Mouse (Mus musculus): ENCODE results near the gene Frem1. TPM values are rescaled to one million over a fixed set of nuclear protein-coding genes. Genes with fewer than 3 reads are reported as not detected.

Gene Frem1
- polyA plus RNA-seq, 1 experiment from 2014 or later: 2.2 TPM

- H3K27ac ChIP-seq (ENCODE audit: low read depth, low read length): no peak overlapping the region
- H3K9me3 ChIP-seq (ENCODE audit: control insufficient read depth, low read length): no peaks in the 10 kb centered on the region
- no peak for ATAC-seq
- H3K4me1 ChIP-seq (ENCODE audit: control insufficient read depth, insufficient read depth, low read depth, low read length): no peaks in the 10 kb centered on the region
- H3K9ac ChIP-seq (ENCODE audit: low read depth, low read length): no peak overlapping the region
- no peaks in the 10 kb centered on the region for H3K36me3 ChIP-seq (ENCODE audit: control insufficient read depth, insufficient read depth, low read length)
- H3K27me3 ChIP-seq (replicated peaks; ENCODE audit: control insufficient read depth, insufficient read depth, low read length): no peaks in the 10 kb centered on the region
- 78% methylated on average over 2 of the region's 2 CpGs for WGBS
- H3K4me2 ChIP-seq (ENCODE audit: low read length): no peak overlapping the region
- no peak overlapping the region for H3K4me3 ChIP-seq (ENCODE audit: low read length)
These were observed 175.5 kb downstream of the Frem1 start for GRCm38 (mm10) chr4:82876656-82877055.

DNA sequence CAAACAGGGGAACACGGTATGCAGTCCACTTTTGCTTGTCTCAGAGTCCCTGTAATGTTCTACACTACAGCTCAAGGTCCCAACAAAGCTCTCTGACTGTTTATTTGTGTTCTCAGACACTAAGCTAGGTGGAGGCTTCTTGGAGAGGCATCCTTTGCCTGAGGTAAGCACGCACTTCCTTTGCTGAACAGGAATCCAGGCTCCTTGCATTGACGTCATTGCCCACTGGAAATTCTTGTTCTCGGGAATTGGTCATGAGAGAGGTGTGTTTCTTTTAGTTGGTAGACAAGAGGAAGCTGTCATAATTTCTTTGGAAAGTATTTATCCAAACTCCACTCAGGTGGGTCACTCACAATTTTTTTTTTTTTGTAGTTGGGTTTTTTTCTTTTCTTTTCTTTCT is 176.6 kb downstream of the Frem1 start:
- no peak overlapping the region for H3K9ac ChIP-seq (ENCODE audit: low read depth, low read length)
- no peak overlapping the region for H3K4me3 ChIP-seq (ENCODE audit: low read length)
- H3K9me3 ChIP-seq (ENCODE audit: control insufficient read depth, low read length): no peaks in the 10 kb centered on the region
- no peak for ATAC-seq
- WGBS: 81% methylated on average over 4 of the region's 4 CpGs
- no peak overlapping the region for H3K27ac ChIP-seq (ENCODE audit: low read depth, low read length)
- no peak overlapping the region for H3K4me2 ChIP-seq (ENCODE audit: low read length)
- H3K27me3 ChIP-seq (replicated peaks; ENCODE audit: control insufficient read depth, insufficient read depth, low read length): no peaks in the 10 kb centered on the region
- no peaks in the 10 kb centered on the region for H3K36me3 ChIP-seq (ENCODE audit: control insufficient read depth, insufficient read depth, low read length)
- H3K4me1 ChIP-seq (ENCODE audit: control insufficient read depth, insufficient read depth, low read depth, low read length): no peaks in the 10 kb centered on the region

- no peak overlapping the region for H3K4me3 ChIP-seq (ENCODE audit: low read length)
- H3K27me3 ChIP-seq (replicated peaks; ENCODE audit: control insufficient read depth, insufficient read depth, low read length): no peaks in the 10 kb centered on the region
- H3K4me2 ChIP-seq (ENCODE audit: low read length): no peak overlapping the region
- H3K36me3 ChIP-seq (ENCODE audit: control insufficient read depth, insufficient read depth, low read length): no peaks in the 10 kb centered on the region
- H3K4me1 ChIP-seq (ENCODE audit: control insufficient read depth, insufficient read depth, low read depth, low read length): no peaks in the 10 kb centered on the region
- H3K27ac ChIP-seq (ENCODE audit: low read depth, low read length): no peak overlapping the region
- H3K9me3 ChIP-seq (ENCODE audit: control insufficient read depth, low read length): no peaks in the 10 kb centered on the region; the same call in 1 of the 2 replicates
- no peak overlapping the region for H3K9ac ChIP-seq (ENCODE audit: low read depth, low read length)
- 72% methylated on average over 4 of the region's 4 CpGs for whole genome bisulfite sequencing
- no peak for ATAC-seq
These were observed 177.3 kb downstream of the Frem1 start for GRCm38 (mm10) chr4:82874791-82875190.

GRCm38 (mm10) chr4:82872548-82872947 is 179.6 kb downstream of the Frem1 start:
- WGBS: 78% methylated on average over 4 of the region's 4 CpGs
- Histone ChIP-seq H3K36me3 (ENCODE audit: control insufficient read depth, insufficient read depth, low read length) (no peaks in the 10 kb centered on the region), H3K9me3 (ENCODE audit: control insufficient read depth, low read length) (no peaks in the 10 kb centered on the region; the same call in 1 of the 2 replicates), H3K9ac (ENCODE audit: low read depth, low read length) (no peak overlapping the region), H3K4me2 (ENCODE audit: low read length) (no peak overlapping the region), H3K4me3 (ENCODE audit: low read length) (no peak overlapping the region), H3K4me1 (ENCODE audit: control insufficient read depth, insufficient read depth, low read depth, low read length) (no peaks in the 10 kb centered on the region), H3K27me3 (replicated peaks; ENCODE audit: control insufficient read depth, insufficient read depth, low read length) (no peaks in the 10 kb centered on the region), H3K27ac (ENCODE audit: low read depth, low read length) (no peak overlapping the region)
- no peak for ATAC-seq

DNA sequence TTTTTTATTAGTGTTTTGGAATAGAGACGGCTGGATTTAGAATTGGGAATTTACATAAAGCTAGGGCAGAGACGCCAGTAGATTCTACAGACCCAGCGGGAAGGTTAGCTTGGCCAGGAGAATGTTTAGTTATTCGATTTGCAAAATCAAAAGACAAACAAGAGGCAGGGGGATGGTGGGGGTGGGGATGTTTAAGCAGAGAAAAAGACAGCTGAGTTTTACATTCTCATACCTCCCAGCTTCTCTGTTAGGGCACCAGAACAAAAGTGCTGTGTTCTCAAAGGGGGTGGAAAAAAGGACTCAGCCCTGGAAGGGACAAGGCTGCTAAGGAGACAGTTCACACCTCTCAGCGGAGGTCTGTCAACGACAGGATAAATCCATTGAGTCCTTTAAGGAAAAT is 180.0 kb downstream of the Frem1 start:
- 24% methylated on average over 6 of the region's 6 CpGs for WGBS
- no peaks in the 10 kb centered on the region for H3K27me3 ChIP-seq (replicated peaks; ENCODE audit: control insufficient read depth, insufficient read depth, low read length)

GRCm38 (mm10) chr4:82870931-82871330 is 181.2 kb downstream of the Frem1 start:
- H3K9ac ChIP-seq (ENCODE audit: low read depth, low read length): no peak overlapping the region
- H3K4me2 ChIP-seq (ENCODE audit: low read length): no peak overlapping the region
- ATAC-seq: no peak
- WGBS: 85% methylated on average over 6 of the region's 6 CpGs
- no peaks in the 10 kb centered on the region for H3K27me3 ChIP-seq (replicated peaks; ENCODE audit: control insufficient read depth, insufficient read depth, low read length)
- no peaks in the 10 kb centered on the region; the same call in 1 of the 2 replicates for H3K9me3 ChIP-seq (ENCODE audit: control insufficient read depth, low read length)
- no peak overlapping the region for H3K27ac ChIP-seq (ENCODE audit: low read depth, low read length)
- H3K4me1 ChIP-seq (ENCODE audit: control insufficient read depth, insufficient read depth, low read depth, low read length): no peaks in the 10 kb centered on the region
- H3K36me3 ChIP-seq (ENCODE audit: control insufficient read depth, insufficient read depth, low read length): no peaks in the 10 kb centered on the region
- no peak overlapping the region for H3K4me3 ChIP-seq (ENCODE audit: low read length)

More for the DNA sequence above, 180.0 kb downstream of the Frem1 start:
- no peaks in the 10 kb centered on the region; the same call in 1 of the 2 replicates for H3K9me3 ChIP-seq (ENCODE audit: control insufficient read depth, low read length)
- H3K4me3 ChIP-seq (ENCODE audit: low read length): no peak overlapping the region
- H3K36me3 ChIP-seq (ENCODE audit: control insufficient read depth, insufficient read depth, low read length): no peaks in the 10 kb centered on the region
- H3K4me2 ChIP-seq (ENCODE audit: low read length): no peak overlapping the region
- no peak overlapping the region for H3K9ac ChIP-seq (ENCODE audit: low read depth, low read length)
- no peak for ATAC-seq
- H3K27ac ChIP-seq (ENCODE audit: low read depth, low read length): no peak overlapping the region
- no peaks in the 10 kb centered on the region for H3K4me1 ChIP-seq (ENCODE audit: control insufficient read depth, insufficient read depth, low read depth, low read length)

DNA sequence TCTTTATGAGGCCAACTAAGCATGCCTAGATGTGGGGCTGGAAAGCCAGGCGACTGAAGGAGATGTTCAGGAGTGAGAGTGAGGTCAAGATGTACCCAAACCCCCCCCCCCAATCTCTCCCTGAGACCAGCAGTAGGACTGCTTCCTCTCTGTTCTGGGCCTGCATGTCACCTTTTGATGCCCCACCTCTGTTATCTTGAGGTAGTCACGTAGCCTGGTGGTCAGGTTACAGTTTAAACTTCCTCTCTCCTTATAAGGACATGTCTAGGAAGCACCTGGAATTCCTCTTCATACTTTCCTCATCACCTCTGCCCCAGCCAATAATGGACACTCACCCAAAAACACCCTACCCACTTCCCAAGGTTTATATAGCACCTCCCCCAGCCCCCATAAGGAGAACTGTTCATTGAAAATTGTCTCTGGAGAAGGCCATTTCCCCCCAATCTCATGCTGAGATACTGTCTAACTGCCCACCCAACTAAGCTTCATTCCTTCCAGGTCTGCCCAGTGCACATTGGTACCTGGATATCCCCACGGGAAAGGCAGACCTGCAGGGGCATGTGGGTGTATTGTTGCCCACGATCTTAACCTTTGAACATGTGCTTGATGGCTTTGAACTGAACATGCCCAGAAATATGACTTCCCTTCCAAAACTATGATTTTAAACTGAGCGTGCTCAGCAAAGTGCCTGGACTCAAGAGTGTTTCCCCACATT is 184.3 kb downstream of the Frem1 start:
- Histone ChIP-seq H3K4me1 (ENCODE audit: control insufficient read depth, insufficient read depth, low read depth, low read length) (peaks cover 2% of the 10 kb centered on the region; the same call in 1 of the 2 replicates), H3K4me2 (ENCODE audit: low read length) (no peak overlapping the region), H3K4me3 (ENCODE audit: low read length) (no peak overlapping the region), H3K9ac (ENCODE audit: low read depth, low read length) (no peak overlapping the region), H3K9me3 (ENCODE audit: control insufficient read depth, low read length) (no peaks in the 10 kb centered on the region; the same call in 1 of the 2 replicates), H3K27me3 (replicated peaks; ENCODE audit: control insufficient read depth, insufficient read depth, low read length) (no peaks in the 10 kb centered on the region), H3K27ac (ENCODE audit: low read depth, low read length) (no peak overlapping the region), H3K36me3 (ENCODE audit: control insufficient read depth, insufficient read depth, low read length) (no peaks in the 10 kb centered on the region)
- ATAC-seq: no peak
- WGBS: 87% methylated on average over 5 of the region's 5 CpGs

GRCm38 (mm10) chr4:82867111-82867510 is 185.0 kb downstream of the Frem1 start:
- Histone ChIP-seq H3K4me3 (ENCODE audit: low read length) (no peak overlapping the region), H3K9me3 (ENCODE audit: control insufficient read depth, low read length) (no peaks in the 10 kb centered on the region; the same call in 1 of the 2 replicates), H3K4me2 (ENCODE audit: low read length) (no peak overlapping the region), H3K36me3 (ENCODE audit: control insufficient read depth, insufficient read depth, low read length) (no peaks in the 10 kb centered on the region), H3K4me1 (ENCODE audit: control insufficient read depth, insufficient read depth, low read depth, low read length) (peaks cover 2% of the 10 kb centered on the region; the same call in 1 of the 2 replicates), H3K9ac (ENCODE audit: low read depth, low read length) (no peak overlapping the region), H3K27ac (ENCODE audit: low read depth, low read length) (no peak overlapping the region), H3K27me3 (replicated peaks; ENCODE audit: control insufficient read depth, insufficient read depth, low read length) (no peaks in the 10 kb centered on the region)
- ATAC-seq: no peak
- WGBS: 66% methylated on average over 4 of the region's 4 CpGs

DNA sequence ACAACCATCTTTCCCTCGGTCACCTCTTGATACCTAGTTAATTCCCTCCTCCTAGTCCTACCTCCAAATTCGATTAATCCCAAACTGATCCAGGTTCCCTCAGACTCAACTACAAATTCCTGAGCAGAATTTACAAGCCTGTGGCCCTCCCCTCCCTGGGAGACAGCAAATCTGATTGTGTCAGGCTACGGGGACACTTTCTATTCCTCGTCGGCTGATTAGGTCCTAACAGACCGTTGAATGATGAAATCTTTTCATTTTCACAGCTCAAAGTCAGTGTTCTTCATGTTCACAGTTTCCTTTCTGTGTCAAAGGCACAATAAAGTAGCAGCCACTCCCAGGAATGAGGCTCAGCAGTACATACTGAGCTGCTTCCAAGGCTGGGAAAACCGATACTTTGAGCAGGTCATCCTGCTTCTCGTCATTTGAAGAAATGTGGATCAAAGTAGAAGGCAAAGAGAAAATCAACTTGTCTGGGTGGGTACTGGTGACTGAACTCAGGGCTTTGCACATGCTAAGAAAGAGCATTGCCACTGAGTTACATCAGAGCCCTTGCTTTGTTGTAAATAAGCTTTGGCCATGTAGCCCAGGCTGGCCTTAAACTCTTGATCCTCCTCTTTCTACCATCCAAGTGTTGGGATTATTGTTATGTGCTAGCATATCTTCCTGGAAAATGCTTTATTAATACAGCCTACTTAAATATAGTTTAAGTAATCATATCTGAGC is 187.0 kb downstream of the Frem1 start:
- ATAC-seq: no peak
- 79% methylated on average over 8 of the region's 8 CpGs for WGBS
- H3K9ac ChIP-seq (ENCODE audit: low read depth, low read length): no peak overlapping the region

More for the DNA sequence above, 187.0 kb downstream of the Frem1 start:
- peaks cover 6% of the 10 kb centered on the region; the same call in 1 of the 2 replicates for H3K4me1 ChIP-seq (ENCODE audit: control insufficient read depth, insufficient read depth, low read depth, low read length)
- no peaks in the 10 kb centered on the region for H3K36me3 ChIP-seq (ENCODE audit: control insufficient read depth, insufficient read depth, low read length)
- no peaks in the 10 kb centered on the region; the same call in 1 of the 2 replicates for H3K9me3 ChIP-seq (ENCODE audit: control insufficient read depth, low read length)
- no peak overlapping the region for H3K4me2 ChIP-seq (ENCODE audit: low read length)
- H3K27me3 ChIP-seq (replicated peaks; ENCODE audit: control insufficient read depth, insufficient read depth, low read length): no peaks in the 10 kb centered on the region
- H3K27ac ChIP-seq (ENCODE audit: low read depth, low read length): no peak overlapping the region
- H3K4me3 ChIP-seq (ENCODE audit: low read length): no peak overlapping the region
